Mouse (Mus musculus) heart, postnatal 10 days (tissue): ENCODE measurements at regions not wholly inside any gene's neighbourhood (a gene's known extent, or its start where the extent isn't known, plus 50 kb on each side); places are given as distances from the start of the nearest gene placed in this dataset.

Experiments
- DNase-seq, 2 experiments: peaks; one replicate each; pipeline ENCODE4 v3.0.0; 2021
- intact Hi-C: fragments of 180-260 bp; cut with DNase I; formaldehyde crosslinking; loops from one replicate; pipeline ENCODE4 v1.15.1; 2025

DNA sequence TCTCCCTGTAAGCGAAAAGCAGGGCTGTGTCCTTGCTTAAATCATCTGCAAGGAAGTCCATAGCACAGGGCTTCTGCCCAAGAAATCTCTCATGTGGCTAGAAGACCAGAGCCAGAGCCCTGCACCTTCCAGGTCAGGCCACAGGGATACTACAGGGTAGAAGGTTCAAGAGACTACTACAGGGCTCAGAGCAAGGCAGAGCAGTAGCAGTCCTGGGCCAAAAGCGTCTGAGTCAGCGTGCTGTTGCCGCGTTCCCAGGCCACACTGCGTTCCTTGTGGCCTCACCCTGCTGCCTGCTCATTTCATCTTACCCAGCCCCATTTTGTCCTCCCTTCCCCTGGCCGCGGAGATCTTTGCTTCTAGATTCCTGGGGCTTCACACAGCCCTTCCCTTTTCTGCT, 283.0 kb upstream of the Spred2 start:
- intact Hi-C loops, result no loop called here
- no peak for DNase-seq

DNA sequence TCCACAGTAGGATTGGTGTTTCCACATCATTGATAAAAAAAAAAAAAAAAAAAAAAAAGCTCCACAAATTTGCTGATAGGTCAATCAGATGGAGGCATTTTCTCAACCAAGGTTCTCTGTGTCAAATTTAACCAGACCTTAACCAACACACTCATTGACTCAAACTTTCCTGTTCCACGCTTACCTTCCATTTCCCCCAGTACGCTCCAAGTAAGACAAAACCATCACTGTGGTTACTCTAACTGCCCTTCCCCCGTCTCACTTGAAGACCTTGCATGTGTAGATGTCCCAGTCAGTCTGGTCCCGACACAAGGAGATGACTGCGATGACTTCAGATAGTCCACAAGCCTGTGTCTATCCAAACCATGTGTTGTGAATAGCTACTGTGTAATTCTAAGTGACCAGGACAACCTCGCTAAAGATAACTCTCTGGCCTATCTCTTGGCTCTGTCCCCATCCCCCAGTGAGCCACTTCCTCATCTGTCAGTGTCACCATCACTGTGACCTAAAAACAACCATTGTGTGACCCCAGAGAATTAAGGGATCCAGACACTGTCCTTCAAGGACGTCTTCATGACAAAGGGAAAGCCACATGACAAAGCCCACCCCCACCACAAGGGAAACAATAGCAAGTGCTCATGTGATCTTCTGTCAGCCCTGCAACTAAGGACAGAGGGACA, 279.9 kb upstream of the Spred2 start:
- DNase-seq, result no peak
- intact Hi-C loops, result no loop called here

- intact Hi-C loops, result no loop called here
- no peak for DNase-seq
Measured at GRCm38 (mm10) chr11:19645106-19645505, 279.1 kb upstream of the Spred2 start.

GRCm38 (mm10) chr11:19651522-19651921, 272.7 kb upstream of the Spred2 start:
- intact Hi-C loops, result no loop called here
- no peak for DNase-seq

GRCm38 (mm10) chr11:19651929-19652328, 272.2 kb upstream of the Spred2 start:
- DNase-seq, result no peak
- intact Hi-C loops, result no loop called here

GRCm38 (mm10) chr11:19659511-19659910, 264.7 kb upstream of the Spred2 start:
- intact Hi-C loops, result no loop called here
- DNase-seq, result peak in 1 of 2 experiments; percentile 26

DNA sequence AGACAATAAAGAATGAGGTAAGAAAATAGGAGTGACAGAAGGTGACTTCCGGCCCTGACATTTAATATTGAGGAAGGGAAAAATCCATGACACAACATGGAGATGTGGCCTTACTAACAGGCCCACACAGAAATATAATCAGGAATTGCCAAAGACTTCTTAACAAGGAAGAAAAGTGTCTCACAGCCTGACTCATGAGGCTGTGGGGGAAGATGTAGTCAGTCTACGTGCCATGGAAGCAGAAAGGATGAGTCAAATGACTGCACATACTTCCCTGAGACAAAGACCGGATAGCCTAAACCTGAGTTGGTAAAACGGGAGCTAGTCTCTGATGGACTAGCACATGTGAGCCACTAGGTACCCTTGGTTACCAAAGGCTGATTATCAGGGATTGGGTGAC, 257.4 kb upstream of the Spred2 start:
- intact Hi-C loops, result no loop called here
- no peak for DNase-seq

- peak; percentile 41 to 50 for DNase-seq
- intact Hi-C loops, result loop anchor here (5.0 to 10.0 kb wide), 2 partner anchors 644 to 1516 kb away; no protein-coding TSS in a partner anchor
Measured at GRCm38 (mm10) chr11:19670853-19671530, 253.2 kb upstream of the Spred2 start.

DNA sequence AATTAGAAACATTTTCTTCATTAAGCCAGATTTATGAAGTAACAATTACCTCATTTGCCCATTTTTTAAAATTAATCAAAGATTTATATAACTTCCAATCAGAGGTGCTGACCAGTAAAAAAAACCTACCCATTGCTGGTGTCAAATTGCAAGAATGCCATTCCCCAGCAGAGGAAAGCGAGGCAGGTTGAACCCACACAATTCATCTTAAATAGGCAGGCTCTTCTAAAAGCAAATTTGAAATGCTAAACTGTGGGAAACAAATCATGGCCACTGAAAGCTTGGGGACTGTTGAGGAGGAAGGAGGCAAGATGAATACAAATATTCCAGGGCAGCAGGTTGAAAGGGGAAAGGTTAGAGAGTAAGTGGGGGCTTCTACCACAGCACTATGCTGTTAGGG, 251.2 kb upstream of the Spred2 start:
- intact Hi-C loops, result loop anchor here (5.0 to 10.0 kb wide), 2 partner anchors 646 to 1518 kb away; no protein-coding TSS in a partner anchor
- DNase-seq, result no peak

DNA sequence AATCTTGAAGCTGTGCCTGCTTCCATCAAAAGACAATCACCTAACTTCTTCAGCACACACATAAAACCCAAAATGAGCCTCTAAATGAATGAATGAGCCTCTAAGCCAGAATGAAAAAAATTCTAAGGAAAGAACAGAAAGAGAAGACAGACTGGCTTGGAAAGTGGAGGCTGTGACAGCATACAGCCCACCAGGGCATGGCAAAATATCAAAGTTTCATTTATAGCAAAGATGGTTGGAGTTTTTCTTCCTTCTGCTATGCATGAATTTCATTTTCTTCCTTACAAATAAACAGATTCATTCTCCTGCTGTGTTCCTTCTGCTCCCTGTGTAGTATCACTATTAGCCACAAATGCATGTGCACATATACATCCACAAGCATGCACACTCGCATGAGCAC, 247.7 kb upstream of the Spred2 start:
- intact Hi-C loops, result loop anchor here (10.0 kb wide), 1 partner anchor 1522 kb away; no protein-coding TSS in a partner anchor
- DNase-seq, result no peak

DNA sequence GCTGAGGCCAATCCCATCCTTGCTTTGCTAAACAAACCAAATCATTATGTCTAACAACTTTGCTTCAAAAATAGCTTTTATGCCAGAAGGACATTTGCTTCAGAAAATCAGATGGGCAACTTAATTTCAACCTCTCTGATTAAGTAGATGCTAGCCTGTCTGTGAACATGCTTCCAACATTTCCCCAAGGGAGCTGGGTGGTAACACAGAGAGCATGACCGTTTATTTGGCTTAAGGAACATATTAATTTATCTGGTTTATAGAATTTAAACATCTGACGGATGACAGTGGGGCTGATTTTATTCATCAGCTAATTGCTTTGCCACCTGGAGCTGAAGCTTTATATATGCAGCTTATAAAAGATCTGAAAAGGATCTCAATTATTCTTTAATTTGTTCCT, 245.1 kb upstream of the Spred2 start:
- no peak for DNase-seq
- intact Hi-C loops, result loop anchor here (10.0 kb wide), 1 partner anchor 1524 kb away; no protein-coding TSS in a partner anchor

DNA sequence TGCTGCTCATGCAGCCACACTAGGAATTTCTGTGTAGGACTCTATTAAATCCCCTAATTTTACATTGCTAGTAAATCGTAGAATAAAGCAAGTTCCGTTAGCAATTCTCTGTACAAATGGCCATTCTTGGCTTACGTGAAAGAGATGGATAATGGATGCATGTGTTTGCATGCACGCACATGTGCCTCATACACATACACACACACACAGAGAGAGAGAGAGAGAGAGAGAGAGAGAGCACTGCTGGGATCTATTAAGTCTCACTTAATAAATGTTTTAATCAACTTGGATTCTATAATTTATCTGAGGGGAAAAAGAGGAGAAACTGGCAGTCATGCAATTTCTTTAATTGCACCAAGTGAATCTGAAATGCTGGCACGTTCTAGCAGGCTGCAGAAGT, 244.5 kb upstream of the Spred2 start:
- intact Hi-C loops, result loop anchor here (10.0 kb wide), 1 partner anchor 1525 kb away; no protein-coding TSS in a partner anchor
- DNase-seq, result no peak

- intact Hi-C loops, result no loop called here
- DNase-seq, result peak in 1 of 2 experiments; percentile 4
Measured at GRCm38 (mm10) chr11:19701198-19701597, 223.0 kb upstream of the Spred2 start.

DNA sequence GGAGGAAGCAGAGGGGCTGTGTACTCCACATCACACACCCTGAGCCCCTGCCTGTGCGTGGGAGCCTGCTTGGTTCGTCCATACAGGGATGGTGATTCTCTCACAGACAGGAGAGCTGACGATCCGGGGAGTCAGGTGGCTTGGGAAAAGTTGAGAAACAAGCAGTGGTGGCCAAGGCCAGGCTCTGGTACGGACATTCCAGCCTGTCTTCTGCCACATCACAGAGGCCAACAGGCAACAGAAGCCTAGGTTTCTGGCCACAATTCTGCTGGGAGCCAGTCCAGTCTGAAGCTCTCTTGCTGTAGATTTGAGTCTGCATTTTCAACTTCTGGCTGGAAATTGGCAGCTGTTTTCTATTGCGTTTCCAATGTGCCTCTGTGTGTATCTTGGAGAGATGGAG, 215.4 kb upstream of the Spred2 start:
- DNase-seq, result no peak
- intact Hi-C loops, result no loop called here

- intact Hi-C loops, result no loop called here
- DNase-seq, result no peak
Measured at GRCm38 (mm10) chr11:19709337-19709736, 214.8 kb upstream of the Spred2 start.

DNA sequence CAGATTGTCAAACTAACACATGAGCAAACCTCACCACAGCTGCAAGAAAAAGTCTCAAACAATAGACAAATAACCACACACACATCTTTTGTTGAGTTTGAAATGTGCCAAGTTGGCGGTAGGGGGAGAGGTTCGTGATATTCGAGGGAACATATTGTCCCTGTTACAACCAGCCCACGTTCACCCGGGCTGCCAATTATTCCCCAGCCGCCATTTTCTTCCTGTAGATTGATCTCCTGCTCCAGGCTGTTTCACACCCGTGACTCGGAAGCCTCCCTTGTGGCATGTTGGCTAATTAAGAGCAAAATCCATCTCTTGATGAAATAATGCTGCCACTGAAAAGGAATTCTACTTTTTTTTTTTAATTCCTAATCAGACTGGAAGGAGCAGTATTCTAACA, 211.1 kb upstream of the Spred2 start:
- DNase-seq, result no peak
- intact Hi-C loops, result no loop called here

GRCm38 (mm10) chr11:19713597-19713996, 210.6 kb upstream of the Spred2 start:
- no peak for DNase-seq
- intact Hi-C loops, result no loop called here

DNA sequence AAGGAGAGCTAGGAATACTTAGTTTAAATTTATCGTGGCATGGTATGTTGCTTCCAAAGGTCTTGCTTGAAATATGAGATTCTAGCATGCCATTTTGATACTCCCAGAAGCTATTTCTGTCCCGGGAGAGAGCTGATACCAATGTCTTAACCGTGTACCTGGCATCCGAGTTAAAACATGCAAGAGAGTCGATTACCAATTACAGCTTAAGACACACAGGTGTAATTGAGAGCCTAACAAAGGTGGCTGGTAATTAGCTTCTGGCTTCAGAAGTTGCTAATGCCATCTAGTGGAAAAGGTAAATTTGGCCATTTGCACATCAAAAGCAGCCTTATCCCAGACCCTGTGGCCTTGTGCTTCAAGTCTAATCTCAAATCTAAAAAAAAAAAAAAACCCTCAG, 210.0 kb upstream of the Spred2 start:
- intact Hi-C loops, result no loop called here

GRCm38 (mm10) chr11:19714888-19715595, 209.1 kb upstream of the Spred2 start:
- intact Hi-C loops, result no loop called here

More for the DNA sequence above, 210.0 kb upstream of the Spred2 start:
- no peak for DNase-seq

DNA sequence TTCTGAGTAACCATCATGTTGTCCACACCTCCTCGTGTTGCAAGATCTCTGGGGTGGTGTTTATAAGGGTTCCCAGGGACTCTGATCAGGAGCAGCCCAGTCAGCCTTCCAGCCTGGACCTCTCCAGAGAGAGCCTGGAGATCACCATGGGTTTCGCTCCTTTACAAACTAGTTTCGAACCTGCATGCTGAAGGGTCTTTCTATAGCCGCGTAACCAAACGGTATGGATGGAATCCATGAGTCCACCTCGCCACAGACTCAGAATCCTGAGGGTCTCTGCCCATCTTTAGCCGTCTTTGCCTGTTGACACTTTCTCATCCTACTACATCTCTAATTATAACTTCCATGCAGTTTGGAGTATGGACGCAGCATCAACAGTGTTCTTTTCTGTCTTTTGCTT, 206.0 kb upstream of the Spred2 start:
- intact Hi-C loops, result no loop called here
- no peak for DNase-seq

More at GRCm38 (mm10) chr11:19714888-19715595, 209.1 kb upstream of the Spred2 start:
- no peak for DNase-seq

GRCm38 (mm10) chr11:19729031-19729430, 195.1 kb upstream of the Spred2 start:
- intact Hi-C loops, result no loop called here
- no peak for DNase-seq
